Mouse (Mus musculus) heart, postnatal 10 days (tissue): Measurements from ENCODE around the gene Krtap4-6. TPM values are rescaled to one million over a fixed set of nuclear protein-coding genes. Genes with fewer than 3 reads are reported as not detected.
"Not testable (repeated sequence)": the region's sequence is repeated elsewhere in the genome, so short reads cannot be mapped to it uniquely, and the experiment has no call there.

Experiments used
- DNase-seq, 2 experiments: peaks; one replicate each; pipeline ENCODE4 v3.0.0; 2021
- intact Hi-C: fragments of 180-260 bp; cut with DNase I; formaldehyde crosslinking; loops from one replicate; pipeline ENCODE4 v1.15.1; 2025
- total RNA-seq, 2 experiments: library from RNA; stranded (reverse); gene quantifications; 2 replicates each; pipeline ENCODE4 v1.2.3; 2021

The Krtap4-6 gene
- total RNA-seq: not detected

DNA sequence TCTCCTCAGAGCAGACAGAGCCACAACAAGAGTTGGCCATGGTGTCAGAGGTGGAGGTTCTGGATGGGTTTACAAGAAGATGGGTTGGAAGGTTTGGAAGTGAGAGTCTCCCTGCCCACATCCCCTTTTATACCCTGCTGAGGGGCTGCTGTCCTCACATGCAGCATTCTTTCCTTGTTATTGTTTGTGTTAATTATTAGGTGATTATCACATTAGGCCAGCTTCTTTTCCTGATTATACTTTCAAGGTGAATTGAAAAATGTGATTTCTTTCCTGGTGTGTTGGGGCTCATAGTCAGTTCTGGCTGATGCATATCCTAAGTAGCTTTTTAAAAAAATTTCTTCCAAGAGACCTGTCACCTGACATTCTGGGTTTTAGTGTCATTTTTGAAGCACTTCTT lies at the start of gene Krtap4-6:
Gene Krtap4-6 (minus strand): TSS at position 101 of the 400 bp plus-strand sequence.
- intact Hi-C loops: no loop called here
- no peak for DNase-seq

DNA sequence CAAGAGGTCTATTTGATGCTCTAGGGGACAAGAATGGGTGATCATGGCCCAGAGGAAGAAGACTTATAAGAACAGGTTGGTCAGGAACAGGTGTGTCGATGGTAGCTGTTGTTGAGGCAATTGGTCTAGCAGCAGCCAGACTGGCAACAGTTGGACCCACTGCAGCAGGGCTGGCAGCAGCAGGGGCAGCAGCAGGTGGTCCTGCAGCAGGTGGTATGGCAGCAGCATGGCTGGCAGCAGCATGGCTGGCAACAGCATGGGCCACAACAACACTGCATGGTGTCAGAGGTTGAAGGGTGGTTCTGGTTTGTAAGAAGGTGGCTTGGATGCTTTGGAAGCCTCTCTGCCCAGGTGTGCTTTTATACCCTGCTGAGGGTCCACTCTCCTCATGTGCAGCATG lies 24.7 kb upstream of the Krtap4-6 start, which contains the start of gene Gm14190:
Gene Gm14190 (minus strand): TSS at position 278 of the 400 bp plus-strand sequence.
- no peak for DNase-seq
- intact Hi-C loops: no loop called here

DNA sequence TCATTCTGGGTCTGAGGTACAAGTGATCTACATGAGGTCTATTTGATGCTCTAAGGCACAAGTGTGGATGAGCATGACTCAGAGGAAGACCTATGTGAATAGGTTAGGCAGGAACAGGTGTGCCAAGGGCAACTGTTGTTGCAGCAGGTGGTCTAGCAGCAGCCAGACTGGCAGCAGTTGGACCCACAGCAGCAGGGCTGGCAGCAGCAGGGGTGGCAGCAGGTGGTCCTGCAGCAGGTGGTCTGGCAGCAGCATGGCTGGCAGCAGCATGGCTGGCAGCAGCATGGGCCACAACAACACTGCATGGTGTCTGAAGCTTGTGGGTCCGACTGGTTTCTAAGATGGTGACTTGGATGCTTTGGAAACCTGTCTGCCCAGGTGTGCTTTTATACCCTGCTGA lies 19.5 kb upstream of the Krtap4-6 start:
- DNase-seq: not testable (repeated sequence)
- intact Hi-C loops: loop anchor here (1.0 kb wide), 1 partner anchor 39 kb away; no protein-coding TSS in a partner anchor

DNA sequence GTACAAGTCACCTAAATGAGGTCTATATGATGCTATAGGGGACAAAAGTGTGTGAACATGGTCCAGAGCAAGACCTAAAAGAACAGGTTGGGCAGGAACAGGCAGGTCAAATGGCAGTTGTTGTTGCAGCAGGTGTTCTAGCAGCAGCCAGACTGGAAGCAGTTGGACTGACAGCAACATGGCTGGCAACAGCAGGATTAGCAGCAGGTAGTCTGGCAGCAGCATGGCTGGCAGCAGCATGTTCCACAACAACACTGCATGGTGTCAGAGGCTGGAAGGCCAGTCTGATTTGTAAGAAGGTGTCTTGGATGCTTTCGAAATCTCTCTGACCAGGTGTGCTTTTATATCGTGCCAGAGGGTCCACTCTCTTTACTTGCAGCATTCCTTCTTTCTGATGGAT lies 17.7 kb upstream of the Krtap4-6 start:
- intact Hi-C loops: no loop called here
- DNase-seq: no peak

DNA sequence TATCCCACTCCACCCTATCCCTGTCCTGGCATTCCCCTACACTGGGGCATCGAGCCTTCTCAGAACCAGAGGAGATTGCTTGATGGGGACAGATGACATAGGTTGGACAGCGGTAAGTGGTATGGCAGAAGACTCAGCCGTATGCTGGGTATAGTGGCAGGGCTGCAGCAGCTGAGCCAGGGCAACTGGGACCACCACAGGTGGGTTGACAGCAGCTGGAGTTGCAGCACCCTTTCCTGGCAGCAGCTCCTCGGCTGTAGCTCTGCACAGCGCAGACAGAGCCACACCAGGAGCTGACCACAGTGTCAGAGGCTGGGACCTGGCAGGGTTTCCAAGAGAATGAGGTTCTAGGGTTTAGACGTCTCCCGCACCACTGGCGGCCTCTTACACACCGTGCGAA lies 3.0 kb downstream of the Krtap4-6 start:
- no peak for DNase-seq
- intact Hi-C loops: no loop called here

DNA sequence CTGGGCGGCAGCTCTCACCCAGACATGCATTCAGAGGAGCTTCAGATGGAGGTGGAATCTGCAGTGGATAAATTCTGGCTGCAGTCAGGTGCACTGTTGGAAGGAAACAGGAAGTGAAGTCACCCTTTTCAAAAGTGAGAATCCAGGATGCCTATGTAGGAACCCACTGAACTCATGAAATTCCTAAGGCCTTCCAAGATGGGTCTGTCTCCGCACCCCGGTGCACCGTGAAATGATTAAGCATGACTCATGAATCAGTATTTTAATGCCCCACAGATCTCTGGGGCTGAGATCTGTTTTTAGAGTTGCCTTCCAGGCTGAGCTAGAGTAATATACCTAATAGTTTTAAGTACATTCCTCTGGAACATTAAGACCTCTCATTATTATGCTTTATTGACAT lies 6.5 kb downstream of the Krtap4-6 start:
- intact Hi-C loops: no loop called here
- no peak for DNase-seq

DNA sequence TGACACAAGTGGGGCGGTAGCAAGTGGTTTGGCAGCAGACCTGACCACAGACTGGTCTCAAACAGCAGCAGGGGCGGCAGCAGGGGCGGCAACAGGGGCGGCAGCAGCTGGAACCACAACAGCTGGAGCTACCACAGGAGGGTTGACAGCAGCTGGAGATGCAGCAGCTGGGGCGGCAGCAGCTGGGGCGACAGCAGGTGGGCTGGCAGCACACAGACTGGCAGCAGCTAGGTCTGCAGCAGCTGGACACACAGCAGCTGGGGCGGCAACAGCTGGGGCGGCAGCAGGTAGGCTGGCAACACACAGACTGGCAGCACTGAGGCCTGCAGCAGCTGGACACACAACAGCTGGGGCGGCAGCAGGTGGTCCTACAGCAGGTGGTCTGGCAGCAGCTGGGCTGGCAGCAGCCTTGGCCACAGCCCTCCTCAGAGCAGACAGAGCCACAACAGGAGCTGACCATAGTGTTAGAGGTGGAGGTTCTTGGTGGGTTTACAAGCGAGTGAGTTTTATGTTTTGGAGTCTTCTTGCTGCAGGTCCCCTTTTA lies 7.2 kb downstream of the Krtap4-6 start, which contains the start of gene Gm11563:
Gene Gm11563 (minus strand): TSS at position 494 of the 544 bp plus-strand sequence.
- intact Hi-C loops: not testable (repeated sequence)

DNA sequence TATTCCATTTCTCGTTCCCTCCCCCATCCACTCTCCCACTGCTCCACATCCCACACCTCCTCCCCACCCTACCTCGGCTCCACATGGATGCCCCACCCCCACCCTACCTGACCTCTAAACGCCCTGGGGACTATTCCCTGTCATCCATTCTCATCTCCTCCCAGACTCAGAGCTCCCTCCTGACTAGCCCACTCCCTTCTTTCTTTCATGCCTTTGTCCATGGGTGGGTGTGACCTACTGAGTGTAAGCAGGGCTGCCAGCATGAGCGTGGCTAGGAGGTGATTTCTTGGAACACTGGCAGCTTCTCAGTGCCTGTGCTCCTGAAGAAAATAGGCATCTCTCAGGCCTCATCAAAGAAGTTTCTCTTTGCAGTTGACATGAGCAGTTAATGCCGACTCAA lies 8.7 kb downstream of the Krtap4-6 start:
- intact Hi-C loops: no loop called here
- DNase-seq: no peak

More for the DNA sequence above, 7.2 kb downstream of the Krtap4-6 start, which contains the start of gene Gm11563:
- not testable (repeated sequence) for DNase-seq

DNA sequence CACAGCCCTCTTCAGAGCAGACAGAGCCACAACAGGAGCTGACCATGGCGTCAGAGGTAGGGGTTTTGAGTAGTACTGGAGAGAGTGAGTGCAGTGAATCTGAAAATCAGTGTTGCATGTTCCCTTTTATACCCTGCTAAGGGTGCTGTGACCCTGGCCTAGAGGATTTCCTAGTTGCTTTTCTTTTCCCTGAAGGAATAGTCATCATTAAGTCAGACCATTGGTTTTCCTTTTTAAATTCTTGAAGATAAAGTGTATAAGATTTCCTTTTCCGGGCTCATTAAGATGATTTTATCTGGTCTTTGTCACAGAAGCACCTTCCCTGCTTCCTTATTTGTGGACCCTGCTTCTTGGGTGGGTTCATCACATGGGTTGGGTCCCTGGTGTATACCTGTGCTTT lies 15.6 kb downstream of the Krtap4-6 start, which contains the start of gene Gm11555:
Gene Gm11555 (minus strand): TSS at position 101 of the 400 bp plus-strand sequence.
- intact Hi-C loops: no loop called here

DNA sequence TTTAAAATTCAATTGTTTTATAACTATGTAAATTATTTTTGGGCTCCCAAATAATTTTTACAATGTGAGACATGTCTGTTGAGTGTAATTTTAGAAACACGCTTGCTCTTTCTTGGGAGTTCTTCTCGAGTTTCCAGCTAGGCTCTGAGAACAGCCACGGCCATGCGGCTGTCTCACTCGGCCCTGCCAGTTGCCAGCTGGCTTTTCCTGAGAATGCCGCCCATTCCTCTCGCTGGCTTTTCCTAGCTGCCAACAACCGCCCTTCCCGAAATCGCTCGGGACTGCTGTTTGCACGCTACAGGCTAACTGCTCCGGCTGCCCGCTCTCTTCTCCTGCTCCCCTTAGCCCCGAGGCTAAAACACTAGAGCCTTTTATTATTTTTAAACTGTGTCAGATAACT lies 19.3 kb downstream of the Krtap4-6 start:
- intact Hi-C loops: no loop called here
- DNase-seq: no peak

More for the DNA sequence above, 15.6 kb downstream of the Krtap4-6 start, which contains the start of gene Gm11555:
- DNase-seq: no peak

DNA sequence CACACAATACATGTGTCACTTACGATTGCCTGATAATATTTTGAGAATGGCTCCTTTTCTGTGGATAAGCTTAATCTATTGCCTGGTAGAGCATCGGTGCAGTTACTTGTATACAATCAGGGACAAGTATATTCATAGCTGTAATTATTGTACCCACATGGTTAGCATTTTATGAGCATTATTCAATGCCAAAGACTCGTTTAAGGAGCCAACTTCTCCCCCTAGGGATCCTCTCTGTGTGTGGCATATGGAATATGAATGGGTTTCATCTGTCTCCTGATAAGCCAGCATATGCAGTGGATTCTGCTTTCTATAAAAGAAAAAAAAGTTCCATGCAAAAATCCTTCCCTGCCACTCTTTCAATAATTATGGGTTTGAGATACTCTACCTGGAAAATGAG lies 21.4 kb downstream of the Krtap4-6 start:
- no peak for DNase-seq
- intact Hi-C loops: no loop called here

DNA sequence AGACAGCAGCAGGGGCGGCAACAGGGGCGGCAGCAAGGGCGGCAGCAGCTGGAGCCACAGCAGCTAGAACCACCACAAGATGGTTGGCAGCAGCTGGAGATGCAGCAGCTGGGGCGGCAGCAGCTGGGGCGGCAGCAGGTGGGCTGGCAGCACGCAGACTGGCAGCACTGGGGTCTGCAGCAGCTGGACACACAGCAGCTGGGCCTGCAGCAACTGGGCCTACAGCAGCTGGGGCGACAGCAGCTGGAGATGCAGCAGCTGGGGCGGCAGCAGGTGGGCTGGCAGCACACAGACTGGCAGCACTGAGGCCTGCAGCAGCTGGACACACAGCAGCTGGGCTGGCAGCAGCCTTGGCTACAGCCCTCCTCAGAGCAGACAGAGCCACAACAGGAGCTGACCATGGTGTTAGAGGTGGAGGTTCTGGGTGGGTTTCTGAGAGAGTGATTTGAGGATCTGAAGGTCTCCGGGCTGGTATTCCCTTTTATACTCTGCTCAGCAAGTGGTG lies 22.1 kb downstream of the Krtap4-6 start, which contains the start of gene Krtap4-7:
Gene Krtap4-7 (minus strand): TSS at position 455 of the 505 bp plus-strand sequence.
- intact Hi-C loops, DNase-seq: not testable (repeated sequence)

DNA sequence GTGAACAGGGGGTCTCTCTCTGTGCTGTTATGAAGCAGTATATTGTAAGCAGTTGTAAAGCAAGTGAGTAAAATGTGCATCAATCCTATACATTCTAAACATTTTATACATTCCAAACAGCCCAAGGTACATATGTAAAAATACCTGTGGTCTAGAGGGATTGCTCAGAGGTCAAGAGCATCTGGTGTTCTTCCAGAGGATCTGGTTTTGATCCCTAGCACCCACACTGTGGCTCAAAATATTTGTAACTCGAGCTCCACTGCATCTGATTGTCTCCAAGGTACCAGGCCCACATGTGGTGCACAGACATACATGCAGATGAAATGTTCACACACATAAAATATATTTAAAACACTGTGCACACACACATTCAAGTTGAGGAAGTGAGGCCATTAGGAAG lies 24.8 kb downstream of the Krtap4-6 start:
- intact Hi-C loops: no loop called here
- DNase-seq: no peak

DNA sequence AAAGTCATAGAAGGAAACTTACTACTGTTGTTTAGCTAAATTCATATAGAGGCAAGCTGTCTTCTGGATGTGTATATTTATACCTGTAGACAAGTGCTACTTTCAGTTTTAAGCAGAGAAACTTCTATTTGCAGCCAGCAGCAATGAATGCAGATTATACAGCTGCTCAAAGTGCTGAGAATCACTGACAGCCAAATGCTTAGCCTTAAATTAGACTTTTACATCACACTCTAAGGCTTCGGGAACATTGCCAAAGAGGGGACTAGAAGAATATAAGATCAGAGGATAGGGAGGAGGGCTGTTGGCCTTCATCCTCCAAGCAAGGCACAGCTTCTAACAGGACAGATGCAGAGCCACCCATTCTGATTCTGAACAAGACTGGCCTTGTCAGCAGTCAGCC lies 28.7 kb downstream of the Krtap4-6 start:
- intact Hi-C loops: no loop called here
- DNase-seq: no peak

DNA sequence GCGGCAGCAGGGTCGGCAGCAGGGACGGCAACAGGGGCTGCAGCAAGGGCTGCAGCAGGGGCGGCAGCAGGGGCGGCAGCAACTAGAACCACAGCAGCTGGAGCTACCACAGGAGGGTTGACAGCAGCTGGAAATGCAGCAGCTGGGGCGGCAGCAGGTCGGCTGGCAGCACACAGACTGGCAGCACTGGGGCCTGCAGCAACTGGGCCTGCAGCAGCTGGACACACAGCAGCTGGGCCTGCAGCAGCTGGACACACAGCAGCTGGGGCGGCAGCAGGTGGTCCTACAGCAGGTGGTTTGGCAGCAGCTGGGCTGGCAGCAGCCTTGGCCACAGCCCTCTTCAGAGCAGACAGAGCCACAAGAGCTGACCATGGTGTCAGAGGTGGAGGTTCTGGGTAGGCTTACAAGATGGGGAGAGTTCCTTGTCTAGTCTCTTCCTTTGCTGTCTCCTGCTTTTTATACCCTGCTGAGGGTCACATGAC lies 31.1 kb downstream of the Krtap4-6 start, which contains the start of gene Krtap4-2:
Gene Krtap4-2 (minus strand): TSS at position 432 of the 482 bp plus-strand sequence.
- intact Hi-C loops: no loop called here
- no peak for DNase-seq

DNA sequence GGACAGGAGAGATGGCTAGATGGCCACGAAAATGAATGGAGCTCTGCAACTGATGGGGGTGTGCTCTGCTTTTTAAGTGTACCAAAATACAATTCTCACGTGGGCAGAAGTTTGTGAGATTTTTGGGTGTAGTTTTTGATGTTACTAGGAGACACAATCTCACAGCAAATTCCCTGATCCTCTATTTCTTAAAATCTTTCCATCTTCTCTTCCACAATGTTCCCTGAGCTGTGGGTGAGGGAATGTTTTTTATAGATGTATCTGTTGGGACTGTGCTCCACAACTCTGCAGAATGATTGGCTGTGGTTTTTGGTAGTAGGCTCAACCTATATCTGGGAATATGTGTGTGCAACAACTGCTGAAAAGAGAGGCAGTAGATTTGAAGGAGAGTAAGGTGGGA lies 32.5 kb downstream of the Krtap4-6 start:
- no peak for DNase-seq
- intact Hi-C loops: no loop called here

DNA sequence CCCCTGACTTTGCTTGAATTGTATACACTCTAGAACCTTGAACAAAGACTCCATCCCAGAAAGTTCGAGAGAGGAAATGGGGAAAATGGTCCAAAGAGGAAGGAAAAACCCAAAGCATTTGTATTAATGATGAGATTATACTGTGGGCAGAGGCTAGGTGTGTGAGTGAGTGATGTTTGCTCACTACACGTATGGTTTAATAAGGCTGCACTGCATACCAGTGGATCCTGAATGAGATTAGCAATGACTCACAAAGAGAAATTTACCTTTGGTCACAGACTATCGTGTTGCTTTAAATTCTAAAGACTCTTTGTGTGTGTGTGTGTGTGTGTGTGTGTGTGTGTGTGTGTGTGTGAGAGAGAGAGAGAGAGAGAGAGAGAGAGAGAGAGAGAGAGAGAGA lies 34.9 kb downstream of the Krtap4-6 start:
- no peak for DNase-seq
- intact Hi-C loops: no loop called here

DNA sequence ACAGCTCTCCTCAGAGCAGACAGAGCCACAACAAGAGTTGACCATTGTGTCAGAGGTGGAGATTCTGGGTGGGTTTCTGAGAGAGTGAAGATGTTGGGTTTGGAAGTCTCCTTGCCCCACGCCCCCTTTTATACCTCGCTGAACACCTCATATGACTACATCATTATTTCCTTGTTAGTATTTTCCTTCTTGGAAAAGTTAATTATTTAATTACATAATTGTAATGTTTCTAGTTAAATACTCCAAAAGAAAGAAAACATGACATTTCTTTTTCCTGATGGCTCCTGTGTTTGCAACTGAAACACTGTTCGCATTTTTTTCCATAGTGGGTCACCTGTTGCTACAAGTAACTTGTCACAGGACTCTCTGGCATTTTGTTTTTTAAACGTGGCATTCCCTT lies 37.6 kb downstream of the Krtap4-6 start, which contains the start of gene Krtap4-1:
Gene Krtap4-1 (minus strand): TSS at position 101 of the 400 bp plus-strand sequence.
- no peak for DNase-seq
- intact Hi-C loops: no loop called here

DNA sequence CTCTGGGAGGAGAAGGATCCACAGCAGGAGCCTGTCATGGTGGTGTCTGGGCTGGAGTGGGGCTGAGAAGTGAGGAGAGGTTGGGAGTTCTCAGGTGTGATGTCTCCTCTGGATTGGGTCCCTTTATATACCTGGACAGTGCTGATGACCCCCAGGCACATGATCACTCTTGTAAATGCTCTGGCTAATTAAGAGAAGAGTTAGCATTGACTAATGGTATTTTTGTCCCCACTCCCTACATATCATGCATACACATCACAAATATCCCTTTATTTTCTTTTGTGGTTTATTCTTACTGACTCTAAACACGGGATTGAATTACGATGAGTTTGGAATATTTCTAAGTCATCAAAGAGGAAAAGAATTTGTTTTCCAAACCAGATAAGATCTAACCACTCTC lies 45.4 kb downstream of the Krtap4-6 start, which contains the start of gene Gm11562:
Gene Gm11562 (minus strand): TSS at position 101 of the 400 bp plus-strand sequence.
- DNase-seq: no peak
- intact Hi-C loops: no loop called here
